Mouse (Mus musculus) MEL (cell line): Measurements from ENCODE around the gene Nxnl1. TPM values are rescaled to one million over a fixed set of nuclear protein-coding genes. Genes with fewer than 3 reads are reported as not detected.
A peak's percentile ranks its signal among the peaks of the same experiment; 100 is the strongest.

Experiments used
- DNase-seq: peaks from one replicate; pipeline ENCODE4 v3.0.0; 2011; ENCODE audit warnings: low read depth, low spot score
- H3K27ac ChIP-seq: 2 replicates; pipeline ENCODE4 v1.5.1; 2012; ENCODE audit warnings: low read depth, mild to moderate bottlenecking, control low read depth, low read length, moderate library complexity; ENCODE audit not compliant: control insufficient read depth
- H3K27me3 ChIP-seq, 2 experiments: fragments of 150-350 bp in 1 of 2; sonication (generic) in 1 of 2; 2 replicates each; pipeline ENCODE4 v1.6.1; 2012; ENCODE audit warnings: low read length in 2 of 2, mild to moderate bottlenecking in 2 of 2, improper control_type of control experiment in 1 of 2, moderate library complexity in 1 of 2; ENCODE audit not compliant: insufficient read depth in 2 of 2, control insufficient read depth in 1 of 2
- H3K36me3 ChIP-seq, 2 experiments: 2 replicates each; pipeline ENCODE4 v1.6.1; 2012 to 2014; ENCODE audit warnings: low read length in 2 of 2, improper control_type of control experiment in 1 of 2, inconsistent platforms in 1 of 2, mild to moderate bottlenecking in 1 of 2; ENCODE audit not compliant: insufficient read depth in 2 of 2, control insufficient read depth in 1 of 2
- H3K4me1 ChIP-seq, 2 experiments: fragments of 150-350 bp in 1 of 2; sonication (generic) in 1 of 2; 2 replicates each; pipeline ENCODE4 v1.6.1; 2012; ENCODE audit warnings: low read length in 2 of 2, improper control_type of control experiment in 1 of 2, mild to moderate bottlenecking in 1 of 2; ENCODE audit not compliant: insufficient read depth in 2 of 2, control insufficient read depth in 1 of 2
- H3K4me3 ChIP-seq, 2 experiments: fragments of 150-350 bp in 1 of 2; sonication (generic) in 1 of 2; 2 replicates each; pipeline ENCODE4 v1.5.1; 2012; ENCODE audit warnings: low read depth in 2 of 2, low read length in 2 of 2, mild to moderate bottlenecking in 2 of 2, moderate library complexity in 2 of 2, control low read depth in 1 of 2, improper control_type of control experiment in 1 of 2; ENCODE audit not compliant: control insufficient read depth in 1 of 2, insufficient read depth in 1 of 2
- H3K79me2 ChIP-seq: 2 replicates; pipeline ENCODE4 v1.6.1; 2012; ENCODE audit warnings: mild to moderate bottlenecking, low read length, moderate library complexity; ENCODE audit not compliant: control insufficient read depth, poor library complexity, insufficient read depth
- H3K9ac ChIP-seq: 2 replicates; pipeline ENCODE4 v1.6.1; 2012; ENCODE audit warnings: low read depth, mild to moderate bottlenecking, control low read depth, low read length, moderate library complexity; ENCODE audit not compliant: control insufficient read depth, poor library complexity, severe bottlenecking
- H3K9me3 ChIP-seq: fragments of 150-350 bp; sonication (generic); replicated peaks from 2 replicates; pipeline ENCODE4 v1.6.1; 2012; ENCODE audit warnings: mild to moderate bottlenecking, low read length, improper control_type of control experiment, moderate library complexity; ENCODE audit not compliant: insufficient read depth
- BHLHE40 ChIP-seq: IDR thresholded peaks from 2 replicates; pipeline ENCODE4 v1.6.1; 2012; ENCODE audit warnings: low read depth, mild to moderate bottlenecking, inconsistent platforms, low read length, improper control_type of control experiment, borderline replicate concordance
- CTCF ChIP-seq, 3 experiments: IDR thresholded peaks in 2 of 3; conservative IDR thresholded peaks in 1 of 3; 2 replicates each; pipeline ENCODE4 v1.5.1; 2011 to 2012; ENCODE audit warnings: low read length in 3 of 3, low read depth in 2 of 3, mild to moderate bottlenecking in 2 of 3, improper control_type of control experiment in 1 of 3, inconsistent platforms in 1 of 3, mixed read lengths in 1 of 3, moderate library complexity in 1 of 3; ENCODE audit not compliant: control insufficient read depth in 1 of 3, insufficient read depth in 1 of 3, poor library complexity in 1 of 3, severe bottlenecking in 1 of 3
- E2F4 ChIP-seq: IDR thresholded peaks from 2 replicates; pipeline ENCODE4 v1.6.1; 2011; ENCODE audit warnings: low read depth, low read length, improper control_type of control experiment, borderline replicate concordance
- ETS1 ChIP-seq: IDR thresholded peaks from 2 replicates; pipeline ENCODE4 v1.6.1; 2012; ENCODE audit warnings: low read depth, mild to moderate bottlenecking, inconsistent platforms, low read length, improper control_type of control experiment, moderate library complexity
- GATA1 ChIP-seq: IDR thresholded peaks from 2 replicates; pipeline ENCODE4 v1.6.1; 2011; ENCODE audit warnings: low read depth, low read length, improper control_type of control experiment
- KAT2A ChIP-seq: conservative IDR thresholded peaks from 2 replicates; pipeline ENCODE4 v1.6.1; 2012; ENCODE audit warnings: low read depth, low read length, improper control_type of control experiment, inconsistent platforms
- MAFK ChIP-seq: IDR thresholded peaks from 2 replicates; pipeline ENCODE4 v1.6.1; 2011; ENCODE audit warnings: low read depth, mild to moderate bottlenecking, low read length, improper control_type of control experiment, borderline replicate concordance
- MAX ChIP-seq: IDR thresholded peaks from 2 replicates; pipeline ENCODE4 v1.6.1; 2011; ENCODE audit warnings: low read length, improper control_type of control experiment
- MEF2A ChIP-seq: IDR thresholded peaks from 2 replicates; pipeline ENCODE4 v1.6.1; 2014; ENCODE audit warnings: low read depth, mild to moderate bottlenecking, inconsistent platforms, low read length, improper control_type of control experiment; ENCODE audit not compliant: poor library complexity, insufficient replicate concordance, severe bottlenecking; ENCODE audit errors: extremely low read depth
- MXI1 ChIP-seq: IDR thresholded peaks from 2 replicates; pipeline ENCODE4 v1.6.1; 2011; ENCODE audit warnings: mild to moderate bottlenecking, low read depth, low read length, improper control_type of control experiment
- MYB ChIP-seq: IDR thresholded peaks from 2 replicates; pipeline ENCODE4 v1.6.1; 2011; ENCODE audit warnings: mild to moderate bottlenecking, low read depth, low read length, improper control_type of control experiment
- MYC ChIP-seq: IDR thresholded peaks from 2 replicates; pipeline ENCODE4 v1.6.1; 2011; ENCODE audit warnings: low read depth, mild to moderate bottlenecking, low read length, improper control_type of control experiment, moderate library complexity
- NELFE ChIP-seq: IDR thresholded peaks from 2 replicates; pipeline ENCODE4 v1.6.1; 2011; ENCODE audit warnings: low read depth, low read length, improper control_type of control experiment
- NRF1 ChIP-seq: IDR thresholded peaks from 2 replicates; pipeline ENCODE4 v1.6.1; 2014; ENCODE audit warnings: low read depth, mild to moderate bottlenecking, inconsistent platforms, low read length, improper control_type of control experiment, moderate library complexity; ENCODE audit not compliant: poor library complexity, insufficient read depth, severe bottlenecking
- POLR2A ChIP-seq, 2 experiments: IDR thresholded peaks; 2 replicates each; pipeline ENCODE4 v1.6.1; 2011 to 2012; ENCODE audit warnings: low read length in 2 of 2, mild to moderate bottlenecking in 2 of 2, control low read depth in 1 of 2, improper control_type of control experiment in 1 of 2, low read depth in 1 of 2, moderate library complexity in 1 of 2; ENCODE audit not compliant: control insufficient read depth in 1 of 2, insufficient read depth in 1 of 2, poor library complexity in 1 of 2
- POLR2AphosphoS2 ChIP-seq: IDR thresholded peaks from 2 replicates; pipeline ENCODE4 v1.6.1; 2011; ENCODE audit warnings: low read length, improper control_type of control experiment
- POLR2AphosphoS5 ChIP-seq: IDR thresholded peaks from 2 replicates; pipeline ENCODE4 v1.6.1; 2012; ENCODE audit warnings: low read depth, borderline replicate concordance, mild to moderate bottlenecking, inconsistent platforms, low read length, moderate library complexity, mixed read lengths
- SIN3A ChIP-seq: IDR thresholded peaks from 2 replicates; pipeline ENCODE4 v1.6.1; 2012; ENCODE audit warnings: low read length, improper control_type of control experiment, inconsistent platforms
- SMC3 ChIP-seq: IDR thresholded peaks from 2 replicates; pipeline ENCODE4 v1.6.1; 2011; ENCODE audit warnings: low read depth, low read length, improper control_type of control experiment
- TBP ChIP-seq: IDR thresholded peaks from 2 replicates; pipeline ENCODE4 v1.8.0; 2011; ENCODE audit warnings: low read depth, low read length, improper control_type of control experiment
- TCF12 ChIP-seq: IDR thresholded peaks from 2 replicates; pipeline ENCODE4 v1.6.1; 2014; ENCODE audit warnings: low read depth, mild to moderate bottlenecking, inconsistent platforms, low read length, improper control_type of control experiment, moderate library complexity
- USF1 ChIP-seq: IDR thresholded peaks from 2 replicates; pipeline ENCODE4 v1.6.1; 2014; ENCODE audit warnings: low read depth, mild to moderate bottlenecking, inconsistent platforms, low read length, improper control_type of control experiment, moderate library complexity
- USF2 ChIP-seq, 2 experiments: IDR thresholded peaks; 2 replicates each; pipeline ENCODE4 v1.6.1; 2011 to 2012; ENCODE audit warnings: improper control_type of control experiment in 2 of 2, low read length in 2 of 2, borderline replicate concordance in 1 of 2, inconsistent platforms in 1 of 2, low read depth in 1 of 2, mild to moderate bottlenecking in 1 of 2; ENCODE audit not compliant: insufficient read depth in 1 of 2
- ZC3H11A ChIP-seq: IDR thresholded peaks from 2 replicates; pipeline ENCODE4 v1.6.1; 2012; ENCODE audit warnings: low read depth, mild to moderate bottlenecking, inconsistent platforms, low read length, improper control_type of control experiment
- ZMIZ1 ChIP-seq: IDR thresholded peaks from 2 replicates; pipeline ENCODE4 v1.6.1; 2012; ENCODE audit warnings: low read depth, mild to moderate bottlenecking, inconsistent platforms, low read length, improper control_type of control experiment, moderate library complexity
- polyA plus RNA-seq, 2 experiments: library from polyadenylated mRNA; stranded (reverse) in 1 of 2; unstranded in 1 of 2; fragments of >175 nt in 1 of 2; fragments of >200 nt in 1 of 2; gene quantifications; 2 replicates each; pipeline versions ENCODE4 v1.2.1 to v1.2.4; 2012; ENCODE audit warnings: low replicate concordance in 2 of 2, low read depth in 1 of 2; ENCODE audit not compliant: insufficient read length in 2 of 2, insufficient read depth in 1 of 2, missing spikeins in 1 of 2
- total RNA-seq: library from RNA; depleted of rRNA; stranded (reverse); fragments of 300-350 nt; gene quantifications from 2 replicates; pipeline ENCODE4 v1.2.3, GENCODE M21; 2012

The Nxnl1 gene
- total and polyA plus RNA-seq, 3 experiments = 0.04 to 1.2 TPM; not detected in 1

DNA sequence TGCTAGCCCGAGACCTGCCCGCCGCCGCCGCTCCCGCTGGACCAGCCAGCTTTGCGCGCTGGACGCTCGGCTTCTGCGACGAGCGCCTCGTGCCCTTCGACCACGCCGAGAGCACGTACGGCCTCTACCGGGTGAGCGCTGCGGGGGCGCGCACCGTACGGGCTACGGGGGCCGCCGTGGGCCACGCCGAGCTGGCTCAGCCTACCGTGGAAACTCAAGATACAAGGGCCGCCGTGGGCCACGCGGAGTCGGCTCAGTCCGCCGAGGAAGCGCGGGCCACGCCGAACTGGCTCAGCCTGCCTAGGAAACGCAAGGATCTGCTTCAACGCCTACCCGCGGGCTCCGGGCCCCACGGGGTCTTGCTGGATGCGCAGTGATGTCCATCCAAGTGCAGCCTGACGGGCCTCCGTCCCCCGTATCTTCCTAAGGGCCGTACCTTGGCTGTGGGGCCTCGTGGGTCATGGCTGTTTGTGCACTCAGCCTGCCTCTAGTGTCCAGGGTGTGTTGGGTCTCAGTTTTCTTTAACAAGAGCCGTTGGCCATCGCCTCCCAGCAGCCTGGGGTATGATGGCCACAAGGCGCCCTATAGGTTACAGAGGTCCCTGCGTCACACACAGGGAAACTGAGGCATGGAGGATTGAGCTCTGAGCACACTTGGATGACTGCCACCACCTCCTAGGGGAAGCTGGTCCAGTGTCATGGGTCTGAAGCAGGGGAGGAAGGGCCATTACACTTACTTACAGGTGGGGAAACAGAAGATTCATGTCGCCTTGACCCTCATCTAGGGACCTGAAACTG is 26.2 kb upstream of the Nxnl1 start:
- H3K79me2 ChIP-seq = peaks cover 21% of the 10 kb centered on the region
- H3K27me3 ChIP-seq = no peaks in the 10 kb centered on the region
- TF ChIP-seq MYC (peak; percentile 36; the same call in 1 of the 2 replicates), MYB (no peak), ZC3H11A (no peak), POLR2A (IDR thresholded peaks at IDR 0.05; ENCODE audit: control insufficient read depth in 1 of 2, insufficient read depth in 1 of 2, low read depth in 1 of 2, low read length in 2 of 2, poor library complexity in 1 of 2) (peak in 1 of 2 experiments; percentile 13; a peak in 1 of 4 replicates), USF1 (0 out of 2 replicates have a peak, but pooled peaks have one; percentile 1), TBP (0 out of 2 replicates have a peak, but pooled peaks have one; percentile 11), MXI1 (peak; percentile 26; the same call in 1 of the 2 replicates)
- DNase-seq = no peak
- peaks cover 0 to 12% of the 10 kb centered on the region in 2 experiments; a peak in 3 of 4 replicates for H3K36me3 ChIP-seq
- H3K27ac ChIP-seq = peak overlapping the region; percentile 93
- H3K4me3 ChIP-seq = peak overlapping the region; percentile 79 to 87
- H3K9ac ChIP-seq = peak overlapping the region; percentile 89
- peaks cover 9 to 28% of the 10 kb centered on the region in 2 experiments for H3K4me1 ChIP-seq
- no peaks in the 10 kb centered on the region for H3K9me3 ChIP-seq

DNA sequence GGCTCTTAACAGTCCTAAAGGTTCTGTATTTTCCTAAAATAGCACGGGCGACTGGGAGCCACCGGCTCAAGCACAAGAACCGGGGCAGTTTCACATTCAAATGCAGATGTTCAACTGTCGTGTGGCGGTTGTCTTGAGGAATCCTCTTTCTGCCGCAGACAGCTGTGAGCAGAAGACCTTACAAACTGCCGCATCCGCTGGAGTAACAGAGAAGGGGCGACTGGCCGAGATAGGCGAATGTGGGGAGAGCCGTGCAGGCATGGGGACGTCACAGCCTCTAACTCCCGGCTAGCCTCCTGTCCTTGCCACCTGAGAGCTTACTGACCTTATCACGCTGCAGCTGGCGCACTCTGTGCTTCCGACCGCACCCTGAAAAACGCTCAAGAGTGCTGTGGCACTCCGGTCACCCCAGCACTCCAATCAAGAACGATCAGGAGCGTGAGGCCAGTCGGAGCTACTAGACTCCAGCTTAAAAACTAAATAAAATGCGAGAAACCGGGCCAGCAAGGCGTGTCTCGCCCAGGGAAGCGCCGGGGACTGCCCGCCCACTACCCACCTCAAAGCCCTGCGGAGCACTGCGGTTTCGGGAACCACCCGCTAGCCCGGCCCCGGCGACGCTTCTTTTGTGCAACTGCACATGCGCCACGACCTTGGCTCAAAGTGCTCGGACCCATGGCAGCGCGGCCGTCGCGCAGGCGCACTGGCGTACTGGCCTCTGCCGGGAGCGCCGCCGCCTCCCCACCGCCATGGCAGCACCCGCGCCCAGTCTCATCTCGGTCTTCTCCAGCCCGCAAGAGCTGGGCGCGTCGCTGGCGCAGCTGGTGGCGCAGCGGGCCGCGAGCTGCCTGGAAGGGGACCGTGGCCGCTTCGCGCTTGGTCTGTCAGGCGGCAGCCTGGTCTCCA is 25.3 kb upstream of the Nxnl1 start, which contains the start of gene Pgls:
TSS of gene Pgls (plus strand) at position 706 of the 903 bp plus-strand sequence.
- DNase-seq = peak; percentile 96
- Histone ChIP-seq H3K4me3 (peak within 1 kb of the TSS; percentile 79 to 87), H3K9ac (peak within 1 kb of the TSS; percentile 89), H3K79me2 (peaks cover 21% of the 10 kb centered on the region), H3K4me1 (peaks cover 5 to 21% of the 10 kb centered on the region in 2 experiments), H3K27me3 (no peaks in the 10 kb centered on the region), H3K36me3 (peaks cover 0 to 12% of the 10 kb centered on the region in 2 experiments; a peak in 3 of 4 replicates), H3K27ac (peak within 1 kb of the TSS; percentile 93), H3K9me3 (no peaks in the 10 kb centered on the region)
- TF ChIP-seq POLR2AphosphoS2 (no peak; the same call in none of the 2 replicates), NRF1 (peak; percentile 94), NELFE (peak; percentile 90), MEF2A (no peak), E2F4 (no peak), MYB (no peak; the same call in 1 of the 2 replicates), MAFK (no peak), GATA1 (peak; percentile 72), CTCF (IDR thresholded peaks at IDR 0.05 in 2 of 3, conservative IDR thresholded peaks at IDR 0.05 in 1 of 3; ENCODE audit: control insufficient read depth in 1 of 3, insufficient read depth in 1 of 3, low read depth in 2 of 3, low read length in 3 of 3, poor library complexity in 1 of 3, severe bottlenecking in 1 of 3) (no peak), POLR2AphosphoS5 (no peak), TCF12 (peak; percentile 65), MAX (peak; percentile 46; the same call in 1 of the 2 replicates), ZMIZ1 (peak; percentile 53; the same call in 1 of the 2 replicates), KAT2A (no peak; the same call in 1 of the 2 replicates), TBP (peak; percentile 26; the same call in 1 of the 2 replicates), USF2 (IDR thresholded peaks at IDR 0.05; ENCODE audit: borderline replicate concordance in 1 of 2, insufficient read depth in 1 of 2, low read depth in 1 of 2, low read length in 2 of 2) (no peak), BHLHE40 (no peak), SMC3 (no peak), SIN3A (peak; percentile 76; the same call in 1 of the 2 replicates), POLR2A (IDR thresholded peaks at IDR 0.05; ENCODE audit: control insufficient read depth in 1 of 2, insufficient read depth in 1 of 2, low read depth in 1 of 2, low read length in 2 of 2, poor library complexity in 1 of 2) (peak; percentile 79 to 94), ETS1 (peak; percentile 76), MXI1 (peak; percentile 86)
